Mouse (Mus musculus) neural tube, embryonic 13.5 days (tissue): ENCODE data around the gene Zyg11a. TPM values are rescaled to one million over a fixed set of nuclear protein-coding genes. Genes with fewer than 3 reads are reported as not detected.
"Not testable (repeated sequence)": the region's sequence is repeated elsewhere in the genome, so short reads cannot be mapped to it uniquely, and the experiment has no call there.

Source experiments
- ATAC-seq: fragments of 200-750 bp; cut with Nextera tagmentation; 2 replicates; pipeline ENCODE4 v1.8.0; 2017; ENCODE audit warnings: low read depth, mild to moderate bottlenecking, moderate TSS enrichment, moderate library complexity
- H3K27ac ChIP-seq: fragments of 300-500 bp; sonication (generic); replicated peaks from 2 replicates; pipeline ENCODE4 v1.5.1; 2015; ENCODE audit warnings: moderate library complexity, mild to moderate bottlenecking, inconsistent platforms
- H3K27me3 ChIP-seq: fragments of 300-500 bp; sonication (generic); 2 replicates; pipeline ENCODE4 v1.6.1; 2015; ENCODE audit warnings: mild to moderate bottlenecking, inconsistent platforms
- H3K36me3 ChIP-seq: fragments of 300-500 bp; sonication (generic); 2 replicates; pipeline ENCODE4 v1.6.1; 2015; ENCODE audit warnings: mild to moderate bottlenecking, inconsistent platforms
- H3K4me1 ChIP-seq: fragments of 300-500 bp; sonication (generic); replicated peaks from 2 replicates; pipeline ENCODE4 v1.6.1; 2015; ENCODE audit warnings: inconsistent platforms
- H3K4me2 ChIP-seq: fragments of 300-500 bp; sonication (generic); 2 replicates; pipeline ENCODE4 v1.6.1; 2015; ENCODE audit warnings: inconsistent platforms, mild to moderate bottlenecking, moderate library complexity
- H3K4me3 ChIP-seq: fragments of 300-500 bp; sonication (generic); 2 replicates; pipeline ENCODE4 v1.5.1; 2015; ENCODE audit warnings: mild to moderate bottlenecking, inconsistent platforms
- H3K9ac ChIP-seq: fragments of 300-500 bp; sonication (generic); 2 replicates; pipeline ENCODE4 v1.6.1; 2015; ENCODE audit warnings: moderate library complexity, mild to moderate bottlenecking, inconsistent platforms
- H3K9me3 ChIP-seq: fragments of 300-500 bp; sonication (generic); 2 replicates; pipeline ENCODE4 v1.6.1; 2016; ENCODE audit warnings: inconsistent platforms
- WGBS: fragments of 180-500 bp; shearing (Covaris S2); methylation state at CpG from one replicate; pipeline ENCODE4 v1.1.7; 2015; 5-methylcytosine and 5-hydroxymethylcytosine counted together
- polyA plus RNA-seq: library from polyadenylated mRNA; unstranded; fragments of >200 nt; fragmentation: Nextera tagmentation; extraction: Ambion mirVana; gene quantifications from 2 replicates; pipeline ENCODE4 v1.2.1, GENCODE M21; 2015

The Zyg11a gene
- polyA plus RNA-seq, 1 experiment from 2014 or later = not detected

DNA sequence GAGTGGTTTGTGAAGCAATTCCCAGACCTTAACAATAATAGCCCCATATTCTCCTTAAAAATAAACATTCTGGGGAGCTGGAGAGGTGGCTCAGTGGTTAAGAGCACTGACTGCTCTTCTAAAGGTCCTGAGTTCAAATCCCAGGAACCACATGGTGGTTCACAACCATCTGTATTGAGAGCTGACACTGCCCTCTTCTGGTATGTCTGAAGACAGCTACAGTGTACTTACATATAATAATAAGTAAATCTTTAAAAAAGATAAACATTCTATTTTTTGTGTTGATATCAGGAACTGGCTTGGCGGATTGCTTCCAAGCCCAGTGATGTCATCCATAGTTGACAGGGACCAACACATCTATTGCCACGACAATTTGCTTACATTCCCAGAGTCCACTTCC lies 74.7 kb downstream of the Zyg11a start:
- not testable (repeated sequence) for H3K9me3 ChIP-seq, H3K9ac ChIP-seq, H3K4me1 ChIP-seq, H3K36me3 ChIP-seq, H3K27me3 ChIP-seq, ATAC-seq, H3K4me3 ChIP-seq, H3K4me2 ChIP-seq, H3K27ac ChIP-seq
- WGBS = 87% methylated on average over 2 of the region's 2 CpGs

DNA sequence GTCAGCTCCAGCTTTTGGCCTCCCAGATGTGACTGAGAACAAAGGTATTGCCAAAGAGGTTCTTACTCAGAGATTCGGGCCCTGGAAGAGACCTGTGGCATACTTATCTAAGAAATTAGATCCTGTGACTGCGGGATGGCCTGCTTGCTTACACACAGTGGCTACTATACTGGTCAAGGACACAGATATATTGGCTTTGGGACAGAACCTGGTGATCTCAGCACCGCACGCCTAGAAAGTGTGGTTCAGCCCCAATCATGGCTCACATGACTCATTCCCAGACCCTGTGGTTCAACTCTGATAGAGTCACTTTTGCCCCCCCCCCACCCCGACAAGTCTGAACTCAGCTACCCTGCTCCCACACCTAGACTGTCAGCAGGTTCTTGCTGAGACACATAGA lies 80.9 kb downstream of the Zyg11a start:
- no peaks in the 10 kb centered on the region for H3K4me1 ChIP-seq
- no peaks in the 10 kb centered on the region for H3K9me3 ChIP-seq
- H3K27me3 ChIP-seq = no peaks in the 10 kb centered on the region
- H3K36me3 ChIP-seq = no peaks in the 10 kb centered on the region
- no peak overlapping the region for H3K9ac ChIP-seq
- H3K27ac ChIP-seq = no peak overlapping the region
- no peak overlapping the region for H3K4me3 ChIP-seq
- H3K4me2 ChIP-seq = no peak overlapping the region
- no peak for ATAC-seq
- WGBS = 90% methylated on average over 5 of the region's 5 CpGs

Other genes starting within 250 kb of the Zyg11a start
- not detected in 2 replicates for gene Slc1a7, start 249.7 kb downstream of the Zyg11a start, polyA plus RNA-seq
- gene Podn, start 121.6 kb downstream of the Zyg11a start, polyA plus RNA-seq = 0.18 and 0.25 TPM in 2 replicates
- 222 and 243 TPM in 2 replicates for gene Scp2, start 73.0 kb downstream of the Zyg11a start, polyA plus RNA-seq
- 8.3 and 9.8 TPM in 2 replicates for gene Echdc2, start 52.6 kb downstream of the Zyg11a start, polyA plus RNA-seq
- gene Zyg11b, start 83.0 kb upstream of the Zyg11a start, polyA plus RNA-seq = 23.1 and 25.3 TPM in 2 replicates
- 43.2 and 46.8 TPM in 2 replicates for gene Coa7, start 110.1 kb upstream of the Zyg11a start, polyA plus RNA-seq
- 4.0 and 4.1 TPM in 2 replicates for gene Shisal2a, start 165.3 kb upstream of the Zyg11a start, polyA plus RNA-seq
- 36.5 and 40.7 TPM in 2 replicates for gene Gpx7, start 188.9 kb upstream of the Zyg11a start, polyA plus RNA-seq
- gene Tut4, start 241.4 kb upstream of the Zyg11a start, polyA plus RNA-seq = 69.7 and 97.5 TPM in 2 replicates